Mouse (Mus musculus) spleen, postnatal 4 days (tissue): ENCODE data around the gene Gjb5.

Source experiments
- DNase-seq, 2 experiments: peaks; one replicate each; pipeline ENCODE4 v3.0.0; 2022; ENCODE audit warnings: low spot score in 2 of 2

The Gjb5 gene

DNA sequence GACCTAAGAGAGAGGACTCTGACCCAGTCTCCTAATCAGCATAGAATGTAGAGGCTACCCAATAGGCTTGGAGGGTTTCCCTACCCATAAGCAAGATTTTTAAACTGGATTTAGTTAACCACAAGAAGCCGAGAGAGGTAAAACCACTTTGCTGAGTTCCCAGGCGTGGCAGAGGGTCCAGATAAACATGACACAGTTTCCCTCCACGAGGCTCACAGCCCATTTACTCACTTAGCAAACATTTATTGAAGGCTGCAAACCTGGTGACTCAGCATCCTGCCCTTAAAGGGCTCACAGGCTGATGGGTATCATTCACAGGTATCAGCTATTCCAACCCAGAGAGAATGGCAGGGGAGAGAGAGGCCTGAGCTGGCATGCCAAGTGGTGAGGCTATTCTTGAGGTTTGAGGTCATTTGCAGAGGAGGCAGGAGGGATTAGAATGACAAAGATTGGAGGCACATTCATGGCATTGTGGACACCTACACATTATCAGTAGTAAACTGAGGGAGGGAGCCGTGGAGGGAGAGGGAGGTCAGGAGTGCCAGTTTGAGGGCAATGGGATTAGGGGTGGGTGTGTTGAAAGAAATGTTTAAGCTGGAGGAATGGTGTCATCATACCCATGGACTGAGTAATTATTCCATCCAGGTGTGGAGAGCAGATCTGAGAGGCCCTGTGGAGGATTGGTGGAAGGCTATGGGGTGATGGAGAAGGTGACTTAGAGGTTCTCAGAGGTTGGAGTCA lies 8.3 kb downstream of the Gjb5 start:
- DNase-seq = no peak

DNA sequence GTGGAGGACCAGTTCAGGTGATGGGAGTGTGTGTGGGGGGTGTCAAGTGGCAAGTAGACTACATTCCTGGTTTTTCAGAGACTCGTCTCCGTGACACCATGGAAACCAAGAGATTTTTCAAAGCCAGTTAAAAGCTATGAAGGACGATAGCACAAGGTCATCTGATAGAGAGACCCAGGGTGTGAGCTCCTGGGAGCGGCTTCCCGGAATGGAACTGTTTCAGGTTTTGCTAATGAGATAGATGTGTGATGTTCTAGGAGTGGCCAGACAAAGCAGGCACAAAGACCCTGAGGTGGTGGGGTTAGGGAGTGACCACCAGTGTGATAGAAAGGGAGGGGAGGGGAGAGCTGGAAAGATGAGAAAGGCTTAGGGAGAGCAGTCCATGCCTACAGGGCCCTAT lies 13.0 kb downstream of the Gjb5 start:
- DNase-seq = no peak

DNA sequence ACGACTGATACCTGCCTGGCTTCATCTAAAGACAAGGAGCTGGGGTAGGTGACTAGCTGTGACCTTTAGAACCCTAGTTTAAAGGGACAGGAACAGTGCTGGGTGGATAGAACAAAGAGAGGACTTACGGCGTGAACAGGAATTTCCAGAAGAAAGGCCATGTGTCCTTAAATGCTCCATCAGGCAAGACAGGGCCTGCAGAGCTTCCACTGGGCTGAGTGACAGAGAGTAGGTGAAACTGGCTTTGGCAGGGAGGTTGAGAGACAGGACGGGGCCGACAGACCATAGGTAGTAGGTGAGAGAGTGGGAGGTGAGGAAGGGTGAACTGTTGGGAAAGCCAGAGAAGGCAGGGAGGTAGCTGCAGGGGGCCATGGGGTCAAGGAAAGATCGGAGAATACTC lies 16.6 kb downstream of the Gjb5 start:
- DNase-seq = no peak

DNA sequence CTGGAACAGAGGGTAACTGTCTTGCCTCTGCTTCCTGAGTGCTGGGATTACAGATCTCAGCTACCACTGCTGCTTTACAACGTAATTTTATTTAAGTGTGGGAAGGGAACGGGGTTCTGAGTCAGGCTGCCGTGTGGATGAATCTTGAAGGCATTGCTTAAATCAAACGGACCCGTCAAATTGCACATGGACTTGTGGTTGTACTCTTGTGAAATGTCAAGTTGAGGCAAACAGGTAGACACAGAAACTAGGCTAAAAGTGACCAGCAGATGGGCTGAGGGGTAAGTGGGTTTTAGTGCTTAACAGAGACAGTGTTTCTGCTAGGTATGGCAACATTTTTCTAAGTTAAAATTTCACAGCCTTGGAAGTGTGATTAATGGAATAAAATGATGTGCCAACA lies 20.3 kb downstream of the Gjb5 start:
- DNase-seq = no peak

DNA sequence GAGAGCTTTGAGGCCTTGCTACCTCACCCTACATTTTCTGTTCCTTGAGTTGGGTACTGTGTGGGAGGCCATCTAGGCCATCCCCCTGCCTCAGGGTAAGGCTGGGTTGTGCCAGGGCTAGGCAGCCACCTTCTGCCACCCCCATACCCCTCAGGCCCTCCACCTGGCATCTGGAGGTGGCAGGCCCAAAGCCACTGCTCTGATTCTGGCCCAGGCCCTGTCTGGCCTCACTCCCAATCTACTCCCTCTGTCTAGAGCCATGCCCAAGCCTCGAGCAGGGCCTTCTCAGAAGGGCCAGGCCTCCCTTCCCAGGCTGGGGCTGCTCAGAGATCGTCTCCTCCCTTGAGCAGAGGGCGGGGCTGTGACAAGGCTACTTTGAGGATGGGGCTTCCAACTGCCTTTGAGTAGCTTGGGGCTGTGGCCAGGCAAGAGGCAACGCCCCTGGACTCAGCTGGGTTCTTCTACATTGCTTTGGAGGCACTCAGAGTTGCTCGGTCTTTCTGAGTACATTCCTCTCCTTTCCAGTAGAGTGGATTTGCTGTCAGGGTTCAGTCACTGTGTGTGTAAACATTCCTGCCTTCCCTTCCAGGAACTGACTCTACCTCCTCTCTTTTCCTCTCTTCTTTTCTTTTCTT lies 23.0 kb downstream of the Gjb5 start:
- DNase-seq = no peak

DNA sequence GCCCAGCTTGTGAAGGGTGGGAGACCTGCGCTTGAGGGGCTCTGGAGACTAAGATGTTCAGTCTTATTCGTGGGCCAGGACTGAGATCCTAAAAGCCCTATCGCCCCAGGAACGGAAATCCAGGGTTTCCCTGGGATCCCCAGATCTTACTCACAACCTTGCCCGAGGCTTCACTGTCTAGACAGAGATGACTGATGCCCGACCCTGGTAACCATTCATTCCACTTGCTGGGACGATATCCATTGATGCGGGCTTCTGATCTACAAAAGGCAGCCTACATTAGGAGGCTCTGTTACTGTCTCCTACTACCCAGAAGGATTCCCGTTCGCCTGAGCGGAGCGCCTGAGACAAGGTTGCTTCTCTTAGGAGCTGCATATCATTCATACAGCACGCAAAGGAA lies 26.8 kb downstream of the Gjb5 start:
- no peak for DNase-seq

DNA sequence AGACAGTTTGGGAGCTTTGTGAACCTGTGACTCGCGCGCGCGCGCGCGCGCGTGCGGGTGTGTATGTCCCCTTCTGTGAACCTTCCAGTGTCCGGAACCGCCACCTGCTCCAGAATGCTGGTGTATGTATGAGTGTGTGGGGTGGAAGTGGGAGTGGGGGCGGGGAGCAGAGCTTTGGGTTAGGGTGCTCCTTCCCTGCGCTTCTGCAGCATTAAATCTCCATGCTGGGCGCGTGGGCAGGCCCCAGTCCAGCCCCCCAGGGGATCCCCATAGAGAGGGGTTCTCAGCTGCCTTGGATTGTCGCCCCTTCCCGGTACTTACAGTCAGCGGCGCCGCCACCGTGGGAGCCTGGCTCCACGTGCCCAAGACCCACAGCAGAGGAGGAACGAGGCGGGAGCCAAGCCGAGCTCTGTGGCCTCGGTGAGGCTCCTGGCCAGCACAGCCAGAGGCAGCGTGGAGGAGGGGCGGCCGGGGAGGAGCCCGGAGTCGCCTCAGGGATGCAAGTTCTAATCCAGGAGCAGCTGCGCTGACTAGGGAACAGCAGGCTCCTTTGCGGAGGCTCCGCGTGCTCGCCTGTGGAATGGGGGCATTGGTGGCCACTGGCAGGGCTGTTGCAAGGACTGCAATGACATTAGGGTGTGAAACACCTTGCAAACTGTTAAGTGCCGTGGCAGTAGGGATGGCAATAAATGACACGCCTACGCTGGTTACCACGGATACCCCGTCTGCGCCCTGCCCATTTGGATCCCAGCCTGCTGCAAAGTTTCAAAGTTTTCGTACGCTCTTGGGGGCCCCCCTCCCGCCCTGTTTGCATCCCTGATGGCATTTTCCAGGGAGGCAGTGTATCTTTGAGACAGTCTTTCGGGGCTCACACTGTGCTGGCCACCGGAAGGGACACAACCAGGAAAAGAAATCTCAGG lies 27.5 kb downstream of the Gjb5 start, which contains the start of gene Gjb3:
TSS of gene Gjb3 (minus strand) at position 664 of the 920 bp plus-strand sequence.
- no peak for DNase-seq

DNA sequence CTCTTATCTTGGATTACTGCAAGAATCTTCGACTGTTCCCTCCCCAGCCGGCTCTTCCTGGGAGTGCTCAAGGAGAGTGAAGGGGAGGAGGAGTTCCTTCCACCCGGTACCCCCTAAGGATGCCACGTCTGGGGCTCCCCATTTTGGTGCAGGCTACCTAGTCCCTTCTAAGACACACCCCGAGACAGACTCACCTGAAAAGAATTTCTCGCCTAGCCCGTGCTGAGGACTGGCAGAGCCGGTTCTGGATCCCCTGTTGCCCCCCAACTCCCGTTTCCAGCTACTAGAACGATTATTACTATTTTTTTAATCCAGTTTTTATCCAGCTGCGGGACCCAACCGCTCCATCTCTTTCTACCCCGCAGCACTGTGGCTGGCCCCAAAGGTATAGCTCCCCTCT lies 28.2 kb downstream of the Gjb5 start:
- DNase-seq = no peak

DNA sequence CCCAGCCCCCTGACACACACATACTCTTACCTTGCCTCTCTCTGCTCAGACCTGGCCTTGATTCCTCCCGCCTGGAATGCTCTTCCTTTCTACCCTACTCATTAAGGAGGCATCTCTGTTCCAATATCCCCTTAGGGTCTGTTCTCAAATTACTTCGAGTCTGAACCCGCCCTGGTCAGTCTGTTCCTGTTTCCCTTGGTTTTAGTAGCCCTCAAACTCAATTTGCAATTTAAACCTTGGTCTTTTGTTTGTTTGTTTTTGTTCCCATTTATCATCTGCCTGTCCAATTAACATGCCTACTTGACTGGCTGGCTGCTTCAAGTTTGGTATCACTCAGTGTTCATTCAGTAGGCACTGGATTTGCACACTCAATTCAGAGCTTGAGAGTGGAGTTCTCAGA lies 28.9 kb downstream of the Gjb5 start:
- DNase-seq = no peak

DNA sequence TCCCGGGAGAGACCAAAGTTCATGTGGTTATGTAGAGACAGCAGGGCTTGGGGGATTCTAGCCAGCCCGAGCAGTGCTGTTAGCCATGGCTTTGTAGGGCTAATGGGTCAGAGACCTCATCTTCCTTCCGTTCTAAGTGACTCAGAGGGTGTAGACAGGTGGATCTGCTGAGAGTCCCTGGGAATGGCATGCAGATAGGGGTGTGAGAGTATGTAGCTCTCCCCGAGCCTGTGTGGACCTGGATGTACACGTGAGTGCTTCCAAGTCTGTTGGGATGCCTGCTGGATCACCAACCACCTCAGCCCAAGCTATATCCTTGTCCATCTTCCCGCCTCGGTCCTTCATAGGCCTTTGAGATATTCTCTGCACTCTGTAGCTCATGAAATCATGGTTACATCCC lies 29.6 kb downstream of the Gjb5 start:
- no peak for DNase-seq

DNA sequence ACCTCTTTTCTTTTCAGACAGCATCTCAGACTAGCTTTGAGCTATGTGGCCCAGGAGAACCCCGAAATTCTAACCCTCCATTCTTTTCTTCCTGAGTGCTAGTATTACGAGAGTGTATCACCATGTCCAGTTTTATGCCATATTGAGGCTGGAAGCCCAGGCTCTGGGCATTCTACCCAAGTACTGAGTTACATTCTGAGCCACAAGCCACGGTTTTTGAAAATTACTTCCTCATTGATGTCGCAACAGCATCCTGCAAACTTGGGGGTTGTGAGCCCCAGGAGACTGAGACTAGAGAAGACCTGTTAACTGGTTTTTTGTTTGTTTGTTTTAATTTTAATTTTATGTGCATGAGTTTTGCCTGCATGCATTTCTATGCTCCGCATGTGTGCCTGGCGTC lies 30.2 kb downstream of the Gjb5 start:
- DNase-seq = no peak

DNA sequence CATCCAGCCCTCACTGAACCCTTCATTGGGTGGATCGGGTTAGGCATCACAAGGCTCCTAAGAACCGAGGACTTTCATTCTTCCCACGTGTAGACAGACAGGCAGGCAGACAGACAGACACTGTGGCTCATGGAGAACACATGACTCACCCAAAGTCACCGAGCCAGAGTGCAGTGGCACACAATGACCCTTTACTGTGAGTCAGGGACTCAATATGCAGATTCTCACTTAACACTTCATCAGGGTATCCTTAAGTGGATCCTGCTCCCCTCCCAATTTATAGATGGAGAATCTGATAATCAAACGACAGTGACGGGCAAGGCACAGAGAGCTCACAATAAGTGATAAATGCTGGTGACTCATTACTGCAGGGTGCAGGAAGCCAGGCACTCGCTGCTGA lies 30.7 kb downstream of the Gjb5 start:
- no peak for DNase-seq

DNA sequence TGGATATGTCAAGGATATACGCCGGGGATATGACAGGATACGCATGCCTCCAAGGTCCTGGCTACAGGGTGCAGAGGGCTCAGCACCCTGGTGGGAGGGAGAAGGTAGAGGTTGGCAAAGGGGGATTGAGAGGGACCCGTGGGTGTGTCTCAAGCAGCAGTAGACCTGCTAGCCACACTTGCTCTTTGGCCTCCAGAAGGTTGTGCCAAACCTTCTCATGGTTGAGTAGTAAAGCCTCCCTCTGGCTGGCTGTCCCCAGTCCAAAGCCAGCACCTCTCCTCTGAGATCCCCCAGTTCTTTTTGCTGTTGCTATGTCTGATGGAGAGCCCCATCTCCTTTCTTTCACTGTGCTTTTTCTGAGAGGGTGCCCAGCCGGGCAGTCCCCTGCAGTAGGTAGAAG lies 32.7 kb downstream of the Gjb5 start:
- DNase-seq = no peak

DNA sequence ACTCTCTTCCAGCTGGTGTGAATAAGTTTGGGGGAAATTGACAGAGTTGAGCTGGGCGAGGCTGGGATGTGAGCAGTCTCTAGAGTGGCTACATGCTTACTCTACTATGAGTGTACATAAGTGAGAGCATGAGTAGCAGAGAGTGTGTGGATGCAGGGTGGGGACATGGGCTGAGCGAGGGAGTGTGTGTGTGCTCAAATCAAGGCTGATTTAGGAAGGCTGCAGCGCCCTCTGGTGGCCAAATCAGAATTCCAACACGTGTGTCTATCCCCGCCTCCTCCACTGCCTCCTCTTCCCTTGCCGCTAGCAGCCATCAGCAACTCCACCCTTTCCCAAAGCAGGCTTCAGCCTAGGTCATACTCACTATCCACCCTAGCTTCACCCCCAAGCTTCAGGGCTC lies 33.2 kb downstream of the Gjb5 start:
- DNase-seq = peak; percentile 55 to 87

DNA sequence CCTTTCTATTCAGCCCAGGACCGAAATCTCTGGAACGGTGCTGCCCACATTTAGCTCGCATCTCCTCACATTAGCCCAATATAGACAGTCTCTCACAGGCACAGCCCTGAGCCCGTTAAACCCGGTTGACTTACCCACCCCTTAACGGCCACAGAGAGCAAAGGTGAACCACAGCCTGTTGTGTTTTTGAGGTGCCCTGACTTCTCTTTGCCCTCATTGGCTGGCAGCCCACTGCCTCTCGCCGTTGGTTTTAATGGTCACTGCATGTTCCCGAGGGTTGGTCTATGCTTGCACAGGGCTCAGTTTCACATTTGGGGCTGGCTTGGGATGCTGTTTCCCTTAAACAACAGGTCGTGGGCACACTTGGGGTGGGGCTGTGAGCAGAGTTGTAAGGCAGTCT lies 33.7 kb downstream of the Gjb5 start:
- no peak for DNase-seq

DNA sequence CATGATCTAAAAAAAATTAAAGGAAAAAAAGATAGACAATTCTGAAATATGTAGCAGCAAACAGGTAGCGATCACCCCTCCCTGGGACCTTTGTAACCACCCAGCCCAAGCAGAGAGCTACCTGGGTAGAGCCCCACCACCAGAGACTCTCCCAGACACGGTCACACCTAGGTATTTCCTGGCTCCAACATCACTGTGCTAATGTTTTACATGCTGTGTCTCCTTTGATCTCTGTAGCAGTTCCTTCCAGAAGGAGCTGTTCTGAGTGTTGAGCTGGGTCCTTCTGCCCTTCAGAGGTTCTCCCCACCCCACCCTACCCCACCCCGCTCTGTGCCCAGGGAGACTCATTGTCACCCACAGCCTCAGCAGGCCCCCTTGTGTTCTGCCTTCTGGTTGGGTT lies 34.3 kb downstream of the Gjb5 start:
- DNase-seq = no peak

DNA sequence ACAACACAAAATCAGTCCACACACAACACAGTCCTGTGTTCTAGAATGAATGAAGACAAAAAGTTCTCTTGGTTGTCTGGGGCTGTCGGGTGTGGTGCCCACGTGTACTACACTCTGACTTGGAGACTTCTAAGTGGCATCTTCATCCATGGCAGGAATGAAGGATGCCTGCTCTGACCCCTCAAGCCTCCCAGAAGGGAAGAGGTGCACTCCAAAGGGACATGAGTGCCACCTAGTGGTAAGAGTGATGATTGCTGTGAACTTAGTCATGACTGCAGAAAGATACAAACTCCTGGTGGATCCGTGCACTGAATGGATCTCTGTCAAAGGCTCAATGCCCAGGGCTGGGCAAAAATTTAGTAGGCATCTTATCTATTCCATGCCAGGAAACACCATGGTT lies 38.4 kb downstream of the Gjb5 start:
- DNase-seq = peak; percentile 48 to 79

DNA sequence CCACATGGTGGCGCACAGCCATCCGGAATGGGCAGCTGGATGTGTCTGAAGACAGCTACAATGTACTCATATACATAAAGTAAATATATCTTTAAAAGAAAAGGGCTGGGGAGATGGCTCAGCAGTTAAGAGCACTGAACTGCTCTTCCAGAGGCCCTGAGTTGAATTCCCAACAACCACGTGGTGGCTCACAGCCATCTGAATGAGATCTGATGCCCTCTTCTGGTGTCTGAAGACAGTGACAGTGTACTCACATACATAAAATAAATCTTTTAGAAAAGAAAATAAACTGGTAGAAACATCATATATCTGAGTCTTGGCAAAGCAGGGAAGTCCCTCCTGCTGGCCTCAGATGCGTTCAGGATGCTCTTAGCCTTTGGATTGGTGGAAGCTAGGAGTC lies 40.8 kb downstream of the Gjb5 start:
- no peak for DNase-seq

DNA sequence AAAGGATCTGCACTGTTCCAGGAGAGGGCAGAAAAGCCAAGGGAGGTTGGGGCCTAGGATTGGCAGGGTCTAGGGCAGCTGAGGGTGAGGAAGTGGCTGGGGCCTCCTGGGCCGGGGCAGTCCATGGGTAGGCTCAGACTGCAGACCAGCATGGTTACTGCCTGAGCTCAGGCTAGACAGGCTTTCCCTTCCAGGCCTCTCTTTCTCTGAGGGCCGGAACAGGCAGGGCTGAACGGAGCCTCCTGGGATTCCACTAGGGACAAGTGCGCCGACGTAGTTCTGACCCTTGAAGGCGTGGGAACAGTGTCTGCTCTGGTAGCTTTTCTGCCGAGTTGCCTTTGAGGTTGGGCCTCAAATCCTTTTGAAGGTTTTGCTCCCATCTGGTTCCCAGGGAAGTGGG lies 42.2 kb downstream of the Gjb5 start:
- no peak for DNase-seq

DNA sequence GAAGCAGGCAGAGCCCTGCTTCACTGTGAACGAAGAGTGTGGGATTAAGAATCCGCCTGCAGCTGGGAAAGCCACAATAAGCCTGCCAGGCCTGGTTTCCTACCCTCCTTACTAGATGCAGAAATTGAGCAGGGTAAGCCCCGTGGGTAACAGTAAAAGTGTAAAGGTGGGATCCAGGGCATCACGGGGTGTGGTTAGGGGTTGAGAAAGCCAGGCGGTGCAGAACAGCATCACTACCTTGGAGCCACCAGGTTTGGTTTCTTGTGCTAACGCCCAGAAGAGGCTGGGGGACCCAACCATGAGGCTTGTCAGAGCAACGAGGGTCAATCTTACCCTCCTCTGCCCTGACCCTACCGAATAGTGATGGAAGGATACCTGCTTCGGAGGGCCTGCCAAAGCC lies 43.4 kb downstream of the Gjb5 start:
- no peak for DNase-seq

DNA sequence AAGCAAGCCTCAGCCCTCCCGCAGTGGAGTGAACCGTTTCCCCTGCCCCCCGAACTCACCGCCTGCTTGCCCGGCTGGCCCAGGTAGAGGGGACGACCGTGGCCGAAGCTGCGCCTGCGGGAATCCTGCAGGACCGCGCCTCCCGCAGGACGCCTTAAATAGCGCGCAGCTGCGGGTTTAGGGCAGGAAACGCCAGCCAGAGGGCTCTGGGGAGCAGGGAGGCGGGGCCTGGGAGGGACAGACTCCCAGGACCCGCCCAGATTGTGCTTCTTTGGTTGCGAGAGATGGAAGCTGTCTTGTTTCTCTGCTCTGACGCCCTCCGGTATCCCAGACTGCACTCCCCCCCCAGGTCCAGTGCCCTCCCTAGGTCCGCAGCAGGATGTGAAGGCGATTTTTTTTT lies 44.1 kb downstream of the Gjb5 start, which contains the start of gene Gja4:
TSS of gene Gja4 (minus strand) at position 179 of the 400 bp plus-strand sequence.
- DNase-seq = peak in 1 of 2 experiments; percentile 42

DNA sequence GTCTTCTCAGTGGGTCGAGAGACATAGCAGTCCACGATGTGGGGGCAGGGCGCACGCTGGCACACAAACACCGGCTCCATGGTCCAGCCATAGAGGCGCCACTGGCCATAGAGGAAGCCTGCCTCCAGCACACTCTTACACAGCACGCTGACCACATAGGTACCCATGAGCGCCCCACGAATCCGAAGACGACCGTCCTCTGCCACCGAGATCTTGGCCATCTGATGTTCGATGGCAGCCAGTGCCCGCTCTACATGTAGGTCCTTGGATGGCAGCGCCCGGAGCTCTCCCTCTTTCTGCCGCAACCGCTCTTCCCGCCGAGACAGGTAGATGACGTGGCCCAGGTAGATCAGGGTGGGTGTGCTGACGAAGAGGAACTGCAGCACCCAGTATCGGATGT lies 45.6 kb downstream of the Gjb5 start:
- no peak for DNase-seq

DNA sequence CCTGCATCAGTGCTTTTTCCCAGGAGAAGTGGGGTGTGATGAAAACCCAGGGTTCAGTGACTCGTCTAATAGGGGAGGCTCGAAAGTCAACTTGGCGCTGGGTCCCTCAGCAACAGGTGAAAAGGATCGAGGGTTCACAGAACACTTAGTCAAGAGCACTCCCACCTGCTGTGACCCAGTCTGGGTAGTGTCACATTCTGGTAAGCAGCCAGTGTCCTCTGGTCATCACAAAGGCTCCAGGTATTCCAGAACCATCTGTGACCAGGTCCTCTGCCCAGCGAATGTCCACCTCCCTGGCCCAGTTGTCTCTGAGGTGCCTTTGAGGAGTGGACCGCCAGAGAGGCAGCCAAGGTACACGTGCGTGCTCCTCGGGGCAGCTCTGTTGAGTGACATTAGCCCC lies 46.4 kb downstream of the Gjb5 start:
- no peak for DNase-seq
